Mouse (Mus musculus): ENCODE measurements at regions not wholly inside any gene's neighbourhood (a gene's known extent, or its start where the extent isn't known, plus 50 kb on each side); places are given as distances from the start of the nearest gene placed in this dataset.

GRCm38 (mm10) chr11:6773951-6774350 is 63.5 kb downstream of the Gm11983 start:
- TF ChIP-seq HCFC1 (IDR thresholded peaks at IDR 0.05; ENCODE audit: borderline replicate concordance, insufficient read depth, low read length), result no peak
- no peak for TF ChIP-seq ZNF384 (IDR thresholded peaks at IDR 0.05; ENCODE audit: low read depth, low read length)

Measured in ES-E14 (cell line).